In the genomic region with DNA sequence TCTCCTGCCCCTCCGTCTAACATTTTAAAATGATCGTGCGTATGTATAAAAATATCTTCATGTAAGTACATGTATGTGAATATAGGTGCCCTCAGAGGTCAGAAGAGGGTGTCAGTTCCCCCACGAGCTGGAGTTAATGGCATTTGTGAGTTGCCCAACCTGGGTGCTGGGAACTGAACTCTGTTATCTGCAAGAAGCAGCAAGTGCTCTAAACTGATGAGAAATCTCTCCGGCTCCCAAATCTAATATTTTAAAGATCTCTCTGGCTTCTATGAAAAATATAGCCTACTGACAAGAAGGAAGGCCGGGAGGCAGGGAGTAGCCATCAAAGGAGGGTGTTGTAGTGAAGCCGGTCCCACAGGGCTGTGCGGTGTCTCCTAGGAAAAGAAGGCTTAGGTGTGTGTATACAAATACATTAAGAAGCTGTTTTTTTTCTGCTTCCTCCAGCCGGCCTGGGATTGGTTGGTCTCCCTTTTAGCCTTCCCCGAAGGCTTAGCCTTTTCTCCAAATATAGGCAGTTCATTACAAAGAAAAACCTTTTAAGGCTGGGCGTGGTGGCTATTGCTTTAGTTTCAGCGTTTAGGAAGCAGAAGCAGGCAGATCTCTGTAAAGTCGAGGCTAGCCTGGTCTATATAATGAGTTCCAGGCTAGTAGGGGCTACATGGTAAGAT, we compare ENCODE assay signal across 1 mouse cellular context.
A peak's percentile ranks its signal among the peaks of the same experiment; 100 is the strongest.
TF ChIP-seq lines count a peak whose summit lies in the region.

No protein-coding gene starts in this region.

TF ChIP-seq in MEL, 35 proteins besides CTCF, POLR2A, EP300 and RAD21:
- TF ChIP-seq GABPA (IDR thresholded peaks at IDR 0.05; ENCODE audit: low read depth, low read length), result no peak
- TF ChIP-seq RCOR1 (IDR thresholded peaks at IDR 0.05; ENCODE audit: low read depth, low read length), result peak; percentile 54; the same call in 1 of the 2 replicates
- TF ChIP-seq MAZ (IDR thresholded peaks at IDR 0.05; ENCODE audit: low read depth, low read length), result 0 out of 2 replicates have a peak, but pooled peaks have one; percentile 21
- TF ChIP-seq TAL1 (IDR thresholded peaks at IDR 0.05; ENCODE audit: low read length), result 0 out of 2 replicates have a peak, but pooled peaks have one; percentile 21
- peak; percentile 58 for TF ChIP-seq GATA1 (IDR thresholded peaks at IDR 0.05; ENCODE audit: low read depth, low read length)
- TF ChIP-seq TCF12 (IDR thresholded peaks at IDR 0.05; ENCODE audit: low read depth, low read length), result peak; percentile 35; the same call in 1 of the 2 replicates
TF ChIP-seq in MEL: peak in this region for 5.
